Mouse (Mus musculus) midbrain, embryonic 13.5 days (tissue): Measurements from ENCODE around the gene Dapl1. TPM values are rescaled to one million over a fixed set of nuclear protein-coding genes. Genes with fewer than 3 reads are reported as not detected.

Experiments used
- ATAC-seq: fragments of 200-750 bp; cut with Nextera tagmentation; 2 replicates; pipeline ENCODE4 v1.8.0; 2017; ENCODE audit warnings: mild to moderate bottlenecking, moderate TSS enrichment, moderate library complexity
- H3K27ac ChIP-seq: fragments of 300-500 bp; sonication (generic); 2 replicates; pipeline ENCODE4 v1.5.1; 2015; ENCODE audit warnings: inconsistent platforms, mild to moderate bottlenecking, moderate library complexity
- H3K27me3 ChIP-seq: fragments of 300-500 bp; sonication (generic); 2 replicates; pipeline ENCODE4 v1.6.1; 2015; ENCODE audit warnings: mild to moderate bottlenecking, inconsistent platforms
- H3K36me3 ChIP-seq: fragments of 300-500 bp; sonication (generic); 2 replicates; pipeline ENCODE4 v1.6.1; 2015; ENCODE audit warnings: mild to moderate bottlenecking, inconsistent platforms
- H3K4me1 ChIP-seq: fragments of 300-500 bp; sonication (generic); replicated peaks from 2 replicates; pipeline ENCODE4 v1.6.1; 2015; ENCODE audit warnings: inconsistent platforms
- H3K4me2 ChIP-seq: fragments of 300-500 bp; sonication (generic); replicated peaks from 2 replicates; pipeline ENCODE4 v1.6.1; 2015; ENCODE audit warnings: moderate library complexity, mild to moderate bottlenecking, inconsistent platforms
- H3K4me3 ChIP-seq: fragments of 300-500 bp; sonication (generic); replicated peaks from 2 replicates; pipeline ENCODE4 v1.5.1; 2015; ENCODE audit warnings: mild to moderate bottlenecking, inconsistent platforms
- H3K9ac ChIP-seq: fragments of 300-500 bp; sonication (generic); replicated peaks from 2 replicates; pipeline ENCODE4 v1.6.1; 2015; ENCODE audit warnings: mild to moderate bottlenecking, inconsistent platforms
- H3K9me3 ChIP-seq: fragments of 300-500 bp; sonication (generic); 2 replicates; pipeline ENCODE4 v1.6.1; 2016; ENCODE audit warnings: mild to moderate bottlenecking, inconsistent platforms
- WGBS: fragments of 180-500 bp; shearing (Covaris S2); methylation state at CpG from one replicate; pipeline ENCODE4 v1.1.7; 2015; 5-methylcytosine and 5-hydroxymethylcytosine counted together
- polyA plus RNA-seq: library from polyadenylated mRNA; unstranded; fragments of >200 nt; fragmentation: Nextera tagmentation; extraction: Ambion mirVana; gene quantifications from 2 replicates; pipeline ENCODE4 v1.2.1, GENCODE M21; 2015

The Dapl1 gene
- polyA plus RNA-seq, 1 experiment from 2014 or later = 0.50 TPM

- H3K27ac ChIP-seq = no peak overlapping the region
Observed at GRCm38 (mm10) chr2:59522079-59522684, 37.7 kb downstream of the Dapl1 start.

DNA sequence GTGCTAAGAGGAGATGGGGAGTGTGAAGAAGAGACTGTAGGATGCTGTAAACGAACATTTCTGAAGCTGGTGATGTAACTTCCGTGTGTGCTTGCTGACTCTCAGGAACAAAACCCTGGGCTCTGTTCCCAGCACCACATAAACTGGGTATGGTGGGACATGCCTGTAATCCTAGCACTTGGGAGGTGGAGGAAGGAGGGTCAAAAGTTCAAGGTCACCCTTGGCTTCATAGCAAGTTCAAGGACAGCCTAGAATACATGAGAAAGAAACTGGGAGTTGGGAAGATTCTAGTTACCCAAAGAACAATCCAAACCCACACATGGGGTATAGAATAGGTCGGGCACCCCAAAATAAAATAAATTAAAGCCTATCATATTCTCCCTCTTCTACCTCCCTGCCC lies 39.1 kb downstream of the Dapl1 start:
- no peak overlapping the region for H3K4me3 ChIP-seq
- 0 out of 2 replicates have a peak, but pooled peaks cover 5% of the 10 kb centered on the region for H3K4me1 ChIP-seq
- no peaks in the 10 kb centered on the region for H3K9me3 ChIP-seq
- H3K4me2 ChIP-seq = no peak overlapping the region
- H3K9ac ChIP-seq = no peak overlapping the region
- 89% methylated on average over 3 of the region's 3 CpGs for WGBS
- H3K27me3 ChIP-seq = no peaks in the 10 kb centered on the region
- no peak for ATAC-seq
- no peak overlapping the region for H3K27ac ChIP-seq
- H3K36me3 ChIP-seq = no peaks in the 10 kb centered on the region

More at GRCm38 (mm10) chr2:59522079-59522684, 37.7 kb downstream of the Dapl1 start:
- ATAC-seq = peak; percentile 85
- 7% methylated on average over 19 of the region's 19 CpGs for WGBS
- H3K4me3 ChIP-seq = peak overlapping the region; percentile 25
- H3K27me3 ChIP-seq = no peaks in the 10 kb centered on the region
- H3K4me2 ChIP-seq = peak overlapping the region; percentile 53
- peak overlapping the region; percentile 34 for H3K9ac ChIP-seq
- H3K4me1 ChIP-seq = 0 out of 2 replicates have a peak, but pooled peaks cover 5% of the 10 kb centered on the region
- H3K36me3 ChIP-seq = no peaks in the 10 kb centered on the region
- no peaks in the 10 kb centered on the region for H3K9me3 ChIP-seq

- Histone ChIP-seq H3K36me3 (no peaks in the 10 kb centered on the region), H3K9ac (no peak overlapping the region), H3K9me3 (no peaks in the 10 kb centered on the region), H3K4me1 (0 out of 2 replicates have a peak, but pooled peaks cover 14% of the 10 kb centered on the region), H3K4me2 (no peak overlapping the region), H3K27ac (no peak overlapping the region), H3K4me3 (no peak overlapping the region), H3K27me3 (no peaks in the 10 kb centered on the region)
- no peak for ATAC-seq
- WGBS = 71% methylated on average over 9 of the region's 9 CpGs
Observed at GRCm38 (mm10) chr2:59526893-59527292, 42.4 kb downstream of the Dapl1 start.

- 49% methylated on average over 17 of the region's 17 CpGs for WGBS
- Histone ChIP-seq H3K4me3 (no peak overlapping the region), H3K27ac (no peak overlapping the region), H3K27me3 (no peaks in the 10 kb centered on the region), H3K9ac (no peak overlapping the region), H3K36me3 (no peaks in the 10 kb centered on the region), H3K4me2 (no peak overlapping the region), H3K4me1 (0 out of 2 replicates have a peak, but pooled peaks cover 8% of the 10 kb centered on the region), H3K9me3 (no peaks in the 10 kb centered on the region)
- no peak for ATAC-seq
Observed at GRCm38 (mm10) chr2:59529574-59530080, 45.2 kb downstream of the Dapl1 start.

GRCm38 (mm10) chr2:59530811-59531210 lies 46.4 kb downstream of the Dapl1 start:
- Histone ChIP-seq H3K9me3 (no peaks in the 10 kb centered on the region), H3K27ac (no peak overlapping the region), H3K36me3 (no peaks in the 10 kb centered on the region), H3K9ac (no peak overlapping the region), H3K4me3 (no peak overlapping the region), H3K4me1 (0 out of 2 replicates have a peak, but pooled peaks cover 8% of the 10 kb centered on the region), H3K4me2 (no peak overlapping the region), H3K27me3 (no peaks in the 10 kb centered on the region)
- no peak for ATAC-seq
- 94% methylated on average over 3 of the region's 3 CpGs for WGBS

DNA sequence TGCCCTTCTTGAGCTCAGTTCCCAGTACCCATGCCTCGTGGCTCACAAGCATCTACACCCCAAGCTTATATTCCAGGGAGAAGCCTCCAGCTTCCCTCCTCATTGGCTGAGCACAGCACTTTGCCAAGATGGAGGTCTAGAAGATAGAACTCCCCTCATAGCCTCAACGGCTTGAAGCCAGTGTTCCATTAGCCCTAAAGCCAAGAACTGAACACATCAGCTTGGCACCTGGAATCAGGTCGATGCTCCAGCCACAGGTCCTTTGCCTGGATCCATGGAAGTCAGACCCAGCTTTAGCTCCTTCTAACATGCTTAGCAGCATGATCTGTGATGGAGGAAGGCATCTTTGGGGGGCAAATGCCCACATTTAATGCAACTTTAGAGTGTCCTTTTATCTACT lies 48.5 kb downstream of the Dapl1 start:
- no peak for ATAC-seq
- Histone ChIP-seq H3K4me1 (0 out of 2 replicates have a peak, but pooled peaks cover 8% of the 10 kb centered on the region), H3K9ac (no peak overlapping the region), H3K4me3 (no peak overlapping the region), H3K27ac (no peak overlapping the region), H3K4me2 (no peak overlapping the region), H3K36me3 (no peaks in the 10 kb centered on the region), H3K27me3 (no peaks in the 10 kb centered on the region), H3K9me3 (no peaks in the 10 kb centered on the region)
- 92% methylated on average over 3 of the region's 3 CpGs for WGBS

DNA sequence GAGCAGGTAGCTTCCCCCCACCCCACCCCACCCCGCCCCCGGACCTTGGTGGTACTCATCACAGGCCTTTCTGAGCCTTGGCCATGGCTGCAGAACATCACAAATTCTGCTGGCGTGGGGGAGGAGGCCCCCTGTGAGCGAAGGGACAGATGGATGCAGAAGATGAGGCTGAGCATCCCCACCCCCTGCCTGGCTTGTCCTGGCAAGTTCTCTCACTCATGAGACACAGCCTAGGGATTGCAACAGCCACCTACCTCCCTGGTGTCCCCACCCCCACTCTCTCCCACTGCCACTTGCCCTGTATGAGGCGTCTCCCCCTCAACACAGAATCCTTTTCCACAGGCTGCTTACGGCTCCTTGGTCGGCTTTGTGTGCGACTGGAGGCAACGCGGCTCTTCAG lies 49.1 kb downstream of the Dapl1 start:
- 91% methylated on average over 10 of the region's 10 CpGs for WGBS
- H3K27ac ChIP-seq = no peak overlapping the region
- H3K9ac ChIP-seq = no peak overlapping the region
- no peaks in the 10 kb centered on the region for H3K36me3 ChIP-seq
- no peak overlapping the region for H3K4me2 ChIP-seq
- no peak overlapping the region for H3K4me3 ChIP-seq
- ATAC-seq = no peak
- H3K9me3 ChIP-seq = no peaks in the 10 kb centered on the region
- no peaks in the 10 kb centered on the region for H3K27me3 ChIP-seq
- H3K4me1 ChIP-seq = 0 out of 2 replicates have a peak, but pooled peaks cover 8% of the 10 kb centered on the region

- H3K4me1 ChIP-seq = 0 out of 2 replicates have a peak, but pooled peaks cover 8% of the 10 kb centered on the region
- no peaks in the 10 kb centered on the region for H3K36me3 ChIP-seq
- H3K27me3 ChIP-seq = no peaks in the 10 kb centered on the region
- no peak overlapping the region for H3K27ac ChIP-seq
- ATAC-seq = no peak
- 86% methylated on average over 15 of the region's 15 CpGs for WGBS
- no peaks in the 10 kb centered on the region for H3K9me3 ChIP-seq
- H3K4me2 ChIP-seq = no peak overlapping the region
- H3K4me3 ChIP-seq = no peak overlapping the region
- no peak overlapping the region for H3K9ac ChIP-seq
Observed at GRCm38 (mm10) chr2:59533971-59534748, 49.7 kb downstream of the Dapl1 start.

DNA sequence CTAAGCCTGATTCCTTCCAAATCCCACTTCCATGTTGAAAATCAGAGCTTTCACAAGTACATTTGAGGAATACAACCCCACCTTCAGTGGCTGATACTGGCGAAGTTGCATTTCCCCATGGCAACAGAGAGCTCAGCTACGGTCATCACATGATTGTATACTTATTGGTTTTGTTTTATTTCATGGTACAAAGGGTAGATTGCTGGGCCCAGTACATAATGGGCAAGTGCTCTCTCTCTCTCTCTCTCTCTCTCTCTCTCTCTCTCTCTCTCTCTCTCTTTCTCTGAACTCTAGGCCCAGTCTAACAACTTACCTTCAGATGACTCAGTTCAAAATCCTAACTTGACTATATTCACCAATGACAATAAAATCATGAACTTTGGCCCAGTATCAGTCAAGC lies 52.5 kb downstream of the Dapl1 start:
- Histone ChIP-seq H3K9ac (no peak overlapping the region), H3K36me3 (no peaks in the 10 kb centered on the region), H3K27me3 (no peaks in the 10 kb centered on the region), H3K4me2 (no peak overlapping the region), H3K4me1 (no peaks in the 10 kb centered on the region), H3K4me3 (no peak overlapping the region), H3K27ac (no peak overlapping the region), H3K9me3 (no peaks in the 10 kb centered on the region)
- WGBS = 83% methylated on average over 2 of the region's 2 CpGs
- ATAC-seq = no peak

- H3K4me2 ChIP-seq = no peak overlapping the region
- no peak overlapping the region for H3K27ac ChIP-seq
- ATAC-seq = no peak
- no peaks in the 10 kb centered on the region for H3K9me3 ChIP-seq
- WGBS = 91% methylated on average over 7 of the region's 7 CpGs
- H3K9ac ChIP-seq = no peak overlapping the region
- 0 out of 2 replicates have a peak, but pooled peaks cover 3% of the 10 kb centered on the region for H3K27me3 ChIP-seq
- no peaks in the 10 kb centered on the region; the same call in 1 of the 2 replicates for H3K4me1 ChIP-seq
- no peak overlapping the region for H3K4me3 ChIP-seq
- H3K36me3 ChIP-seq = no peaks in the 10 kb centered on the region
Observed at GRCm38 (mm10) chr2:59538031-59538430, 53.6 kb downstream of the Dapl1 start.

DNA sequence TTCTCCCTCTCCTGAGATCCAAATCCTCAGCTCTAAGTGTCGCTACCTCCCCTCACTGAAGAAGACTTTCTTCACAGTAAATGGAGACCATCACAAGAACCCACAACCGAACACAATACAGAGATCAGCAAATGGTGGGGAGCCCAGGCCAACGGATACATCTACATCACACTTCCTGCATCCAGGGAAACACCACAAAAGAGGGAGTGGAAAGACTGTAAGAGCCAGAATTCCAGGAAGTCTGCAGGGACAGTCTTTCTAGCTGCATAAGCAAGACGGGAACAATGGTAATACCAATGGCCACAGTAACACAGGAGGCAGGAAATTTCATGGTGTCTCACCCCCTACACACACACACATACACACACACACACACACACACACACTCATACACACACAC lies 55.3 kb downstream of the Dapl1 start:
- H3K4me3 ChIP-seq = no peak overlapping the region
- no peaks in the 10 kb centered on the region for H3K36me3 ChIP-seq
- 65% methylated on average over 4 of the region's 4 CpGs for WGBS
- no peak overlapping the region for H3K9ac ChIP-seq
- peaks cover 10% of the 10 kb centered on the region for H3K4me1 ChIP-seq
- H3K4me2 ChIP-seq = no peak overlapping the region
- no peak overlapping the region for H3K27ac ChIP-seq
- H3K9me3 ChIP-seq = no peaks in the 10 kb centered on the region
- H3K27me3 ChIP-seq = 0 out of 2 replicates have a peak, but pooled peaks cover 5% of the 10 kb centered on the region
- ATAC-seq = no peak
